Mouse (Mus musculus): ENCODE measurements around the gene Snx7.

Gene Snx7

DNA sequence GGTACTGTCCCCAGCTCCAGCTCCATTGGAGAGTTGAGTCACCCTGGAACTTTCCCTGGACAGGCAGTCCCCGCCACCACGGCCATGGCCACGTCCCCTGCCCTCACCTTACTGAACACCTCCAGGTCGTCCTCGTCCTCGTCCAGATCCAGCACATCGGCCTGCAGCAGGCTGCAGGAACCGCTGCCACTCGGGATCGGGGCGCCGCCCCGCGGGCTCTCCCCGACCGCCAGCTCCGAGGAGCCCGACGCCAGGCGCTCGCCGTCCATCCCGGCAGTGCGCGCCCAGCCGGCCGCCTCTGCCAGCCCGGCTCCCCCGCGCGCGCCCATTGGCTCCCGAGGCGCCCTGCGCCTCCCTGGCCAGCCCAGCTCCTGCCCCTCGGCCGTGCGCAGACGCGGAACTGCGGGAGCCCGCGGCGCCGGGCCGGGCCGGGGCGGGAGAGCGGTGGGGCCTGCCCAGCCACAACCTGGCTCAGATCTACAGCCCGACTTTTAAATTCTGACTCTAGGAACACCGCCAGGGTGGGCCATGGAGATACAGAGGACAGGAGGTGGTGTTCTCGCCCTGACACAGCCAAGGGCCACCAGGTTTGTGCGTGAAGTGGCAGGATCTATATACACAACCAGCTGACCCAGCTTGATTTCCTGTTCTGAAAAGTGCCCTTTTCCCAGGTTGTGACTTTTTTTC, at the start of gene Snx7:
TSS of gene Snx7 (minus strand) at position 300 of the 687 bp plus-strand sequence.
- peak; percentile 89 for DNase-seq (ENCODE audit: low read depth, low spot score)

- no peak for DNase-seq (ENCODE audit: low read depth, low spot score)
These were observed 46.7 kb upstream of the Snx7 start for GRCm38 (mm10) chr3:117915420-117915819.

DNA sequence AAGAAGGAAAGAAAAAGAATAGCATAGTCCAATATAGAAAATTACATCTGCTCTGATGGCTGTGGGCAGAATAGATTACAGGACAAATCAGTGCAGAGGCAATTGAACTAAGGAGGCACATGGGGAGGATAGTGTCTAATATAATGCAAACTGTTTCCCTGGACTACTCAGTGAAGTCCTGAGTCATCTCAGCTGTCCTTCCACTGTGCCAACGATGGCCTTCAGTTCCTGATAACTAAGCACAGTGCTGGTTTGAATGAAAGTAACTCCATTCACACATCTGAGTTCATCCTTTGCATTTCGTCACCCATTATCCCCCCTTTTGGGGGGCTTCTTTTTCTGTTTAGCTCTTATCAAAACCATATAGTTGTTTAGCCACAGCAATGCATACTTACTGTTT, 25.0 kb upstream of the Snx7 start:
- no peak for DNase-seq (ENCODE audit: low read depth, low spot score)

GRCm38 (mm10) chr3:117875450-117875849, 6.7 kb upstream of the Snx7 start:
- DNase-seq (ENCODE audit: low read depth, low spot score) = no peak

DNA sequence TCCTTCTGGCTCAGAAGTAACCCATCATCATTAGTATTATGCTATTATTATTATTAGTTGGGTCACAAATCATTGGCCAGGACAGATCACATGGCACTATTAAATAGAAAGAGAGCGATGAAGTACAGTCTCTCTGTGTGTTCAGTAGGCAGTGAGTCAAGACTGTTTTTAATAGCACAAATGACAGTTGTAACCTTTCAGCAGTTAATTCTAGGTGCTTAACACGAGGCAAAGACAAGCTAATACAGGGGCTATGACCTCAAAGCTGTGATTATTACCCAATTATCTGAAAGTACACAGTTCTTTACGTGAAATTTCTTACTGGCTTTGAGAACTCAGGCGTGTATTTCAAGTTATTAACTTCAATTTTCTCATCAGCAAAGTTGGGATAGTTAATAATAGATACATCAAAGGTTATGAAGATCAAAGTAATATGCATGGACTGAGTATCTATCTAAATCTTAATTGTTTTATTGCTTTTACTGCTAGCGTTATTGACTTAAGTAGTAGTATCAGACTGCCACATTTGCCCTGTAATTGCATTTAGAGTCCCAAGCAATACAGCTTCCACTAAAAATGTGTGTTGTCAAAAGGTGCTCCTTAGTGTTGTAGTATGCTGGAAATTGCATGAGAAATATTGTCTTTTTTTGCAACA, 4.6 kb upstream of the Snx7 start:
- DNase-seq (ENCODE audit: low read depth, low spot score) = peak; percentile 16

- DNase-seq (ENCODE audit: low read depth, low spot score) = peak; percentile 32
These were observed 584 bp upstream of the Snx7 start for GRCm38 (mm10) chr3:117869324-117869715.

DNA sequence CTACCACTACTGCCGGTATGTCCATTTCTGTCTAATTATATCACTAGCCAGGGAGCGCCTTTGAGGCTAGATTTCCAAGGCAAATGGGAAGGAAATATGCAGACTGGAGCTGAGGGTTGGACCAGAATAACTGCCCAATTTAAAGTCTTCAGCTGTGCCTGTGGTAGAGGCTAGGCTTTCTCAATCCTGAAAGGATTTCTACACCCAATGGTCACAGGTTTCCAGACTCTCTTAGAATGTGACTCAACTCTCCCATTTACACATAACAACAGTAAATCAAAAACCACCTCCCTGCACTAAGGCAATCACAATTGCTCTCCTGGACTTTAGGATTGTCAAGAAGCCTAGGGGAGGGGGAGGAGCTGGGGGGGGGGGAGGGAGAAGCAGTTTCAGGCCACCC, 645 bp downstream of the Snx7 start:
- no peak for DNase-seq (ENCODE audit: low read depth, low spot score)

GRCm38 (mm10) chr3:117866696-117867407, 1.9 kb downstream of the Snx7 start:
- DNase-seq (ENCODE audit: low read depth, low spot score) = no peak

DNA sequence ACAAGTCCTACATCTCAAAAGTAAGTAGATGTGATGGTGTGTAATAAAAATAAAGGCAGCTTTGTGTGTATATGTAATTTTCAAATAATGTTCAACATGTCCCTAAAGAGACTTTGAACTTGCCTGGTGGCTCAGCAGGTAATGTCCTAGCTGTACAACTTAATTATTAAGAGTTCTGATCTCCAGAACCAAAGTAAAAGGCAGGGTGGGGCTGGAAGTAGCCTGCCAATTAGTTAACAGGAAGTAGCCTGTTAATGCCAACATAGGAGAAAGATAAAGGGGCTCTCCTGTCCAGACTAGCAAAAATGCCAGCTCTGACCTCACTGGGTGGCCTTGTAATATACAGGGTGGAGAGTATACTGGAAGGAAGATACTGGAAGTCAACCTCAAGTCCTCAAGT, 3.1 kb downstream of the Snx7 start:
- DNase-seq (ENCODE audit: low read depth, low spot score) = no peak

DNA sequence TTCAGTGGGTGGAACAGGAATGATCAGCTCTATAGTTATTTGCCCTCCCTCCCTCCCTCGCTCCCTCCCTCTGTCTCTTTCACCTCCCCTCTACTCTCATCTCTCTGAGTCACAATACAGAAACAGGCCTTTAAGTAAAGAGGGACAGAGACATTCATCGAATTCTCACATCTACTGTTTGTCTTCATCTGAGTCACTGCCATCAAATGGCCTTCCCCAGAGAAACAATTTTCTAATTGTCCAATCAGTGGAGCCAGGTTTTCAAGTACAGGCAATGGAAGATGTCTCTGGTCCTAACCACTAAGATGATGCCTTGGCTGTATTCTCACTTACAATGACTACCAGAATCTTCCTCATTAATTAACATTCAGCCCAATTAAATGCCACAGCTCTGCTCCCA, 5.8 kb downstream of the Snx7 start:
- DNase-seq (ENCODE audit: low read depth, low spot score) = peak; percentile 48

DNA sequence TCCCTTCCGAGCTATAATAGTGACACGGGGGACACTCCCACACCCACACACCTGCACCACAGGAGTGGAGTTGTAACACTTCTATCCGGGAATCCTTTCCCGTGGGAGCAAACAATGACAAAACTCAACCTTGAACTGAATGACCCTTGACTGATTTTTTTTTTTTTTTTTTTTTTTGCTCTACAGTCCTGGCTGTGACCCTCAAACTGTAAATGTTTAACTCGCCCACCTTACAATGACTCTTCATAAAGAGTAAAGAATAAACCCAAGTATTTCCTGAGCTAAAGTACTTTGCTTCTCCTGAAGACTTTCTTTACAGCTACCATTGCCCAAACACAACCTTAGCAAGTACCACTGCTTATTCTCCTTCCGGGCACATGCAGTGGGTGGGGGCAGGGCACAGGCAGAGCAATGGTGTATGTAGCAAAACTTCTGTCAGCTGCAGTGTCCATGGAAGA, 6.7 kb downstream of the Snx7 start:
- no peak for DNase-seq (ENCODE audit: low read depth, low spot score)

GRCm38 (mm10) chr3:117858996-117859395, 9.7 kb downstream of the Snx7 start:
- DNase-seq (ENCODE audit: low read depth, low spot score) = peak; percentile 76

DNA sequence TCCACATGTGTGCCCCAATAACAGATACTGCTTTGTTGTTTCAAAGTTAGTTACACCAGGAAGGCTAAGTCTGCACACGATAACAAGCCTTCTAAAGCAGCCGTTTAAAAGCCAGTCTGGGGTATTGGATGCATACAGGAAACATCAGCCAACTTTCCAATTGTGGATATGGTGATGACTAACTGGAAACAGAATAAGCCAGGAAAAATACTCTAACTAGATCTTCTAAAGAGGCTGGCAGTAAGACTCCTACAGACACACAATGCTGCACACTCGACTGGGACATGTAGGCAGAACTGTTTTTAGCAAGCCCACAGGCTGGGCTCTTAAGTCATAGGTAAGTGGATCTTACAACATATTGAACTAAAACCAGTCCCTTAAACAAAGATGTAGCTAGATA, 15.0 kb downstream of the Snx7 start:
- DNase-seq (ENCODE audit: low read depth, low spot score) = peak; percentile 88

DNA sequence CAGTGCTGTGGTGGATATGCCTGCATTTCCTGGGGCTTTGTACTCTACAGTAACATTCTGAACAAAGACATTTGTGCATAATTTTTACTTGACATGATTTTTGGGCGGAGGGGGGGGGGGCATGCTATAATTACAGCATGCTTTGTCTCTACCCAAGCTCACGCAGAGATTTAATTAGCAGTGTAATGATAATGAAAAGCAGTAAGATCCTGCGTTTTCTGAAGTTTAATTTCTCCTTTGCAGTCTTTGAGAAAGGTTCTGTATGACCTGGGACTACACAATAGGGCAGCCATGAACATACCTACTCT, 16.7 kb downstream of the Snx7 start:
- peak; percentile 28 for DNase-seq (ENCODE audit: low read depth, low spot score)

- DNase-seq (ENCODE audit: low read depth, low spot score) = no peak
These were observed 17.3 kb downstream of the Snx7 start for GRCm38 (mm10) chr3:117851278-117852053.

DNA sequence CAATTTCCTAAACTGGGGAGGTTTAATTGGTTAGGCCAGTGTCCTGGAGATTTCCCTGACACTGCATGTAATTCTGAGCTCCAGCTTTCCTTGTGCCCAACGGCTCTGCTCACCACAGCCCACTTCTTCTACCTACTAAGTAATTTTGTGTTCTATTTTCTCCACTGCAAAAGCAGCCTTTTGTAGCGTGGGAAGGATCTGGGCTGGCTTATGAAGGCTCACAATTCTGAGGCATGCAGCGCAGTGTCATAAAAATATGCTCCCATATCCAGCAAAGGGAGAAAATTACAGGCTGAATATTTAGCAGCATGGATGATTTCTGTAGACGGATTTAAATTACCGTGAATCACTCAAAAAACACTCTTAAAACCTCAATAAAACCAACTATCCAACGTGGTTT, 19.9 kb downstream of the Snx7 start:
- DNase-seq (ENCODE audit: low read depth, low spot score) = peak; percentile 93

- peak; percentile 73 for DNase-seq (ENCODE audit: low read depth, low spot score)
These were observed 26.1 kb downstream of the Snx7 start for GRCm38 (mm10) chr3:117842658-117843057.

GRCm38 (mm10) chr3:117839867-117840545, 28.7 kb downstream of the Snx7 start:
- peak; percentile 83 for DNase-seq (ENCODE audit: low read depth, low spot score)

GRCm38 (mm10) chr3:117838020-117838419, 30.7 kb downstream of the Snx7 start:
- DNase-seq (ENCODE audit: low read depth, low spot score) = peak; percentile 64

GRCm38 (mm10) chr3:117826486-117827200, 42.1 kb downstream of the Snx7 start:
- DNase-seq (ENCODE audit: low read depth, low spot score) = peak; percentile 89

DNA sequence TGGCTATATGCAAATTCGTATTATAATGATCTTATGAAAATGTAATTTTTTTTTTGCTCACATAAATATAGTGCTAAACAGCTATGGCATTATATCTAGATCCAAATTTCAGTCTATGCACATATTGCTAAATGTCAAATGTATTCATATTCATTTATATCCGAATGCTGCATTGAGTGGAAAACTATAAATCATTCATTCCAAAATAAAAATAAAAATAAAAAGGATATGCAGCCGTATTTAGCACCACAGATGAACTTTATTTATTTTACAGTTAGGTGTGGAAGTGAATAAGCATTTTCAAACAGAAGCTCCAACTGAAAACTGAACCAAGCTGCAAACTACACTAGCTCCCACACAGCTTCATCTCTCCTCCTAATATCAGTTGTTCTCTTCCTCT, 45.5 kb downstream of the Snx7 start:
- DNase-seq (ENCODE audit: low read depth, low spot score) = peak; percentile 42
